Mouse (Mus musculus): ENCODE data around the gene Lhx9.

GRCm38 (mm10) chr1:138850823-138851222 lies 2.4 kb upstream of the Lhx9 start:
- TF ChIP-seq CTCF (IDR thresholded peaks at IDR 0.05; ENCODE audit: extremely low read depth, insufficient read depth, insufficient read length, insufficient replicate concordance) (no peak), POLR2A (IDR thresholded peaks at IDR 0.05; ENCODE audit: low read depth, low read length) (no peak)
